Mouse (Mus musculus): ENCODE measurements around the gene Tubb4a.
"Not testable (repeated sequence)": the region's sequence is repeated elsewhere in the genome, so short reads cannot be mapped to it uniquely, and the experiment has no call there.

Tubb4a gene

DNA sequence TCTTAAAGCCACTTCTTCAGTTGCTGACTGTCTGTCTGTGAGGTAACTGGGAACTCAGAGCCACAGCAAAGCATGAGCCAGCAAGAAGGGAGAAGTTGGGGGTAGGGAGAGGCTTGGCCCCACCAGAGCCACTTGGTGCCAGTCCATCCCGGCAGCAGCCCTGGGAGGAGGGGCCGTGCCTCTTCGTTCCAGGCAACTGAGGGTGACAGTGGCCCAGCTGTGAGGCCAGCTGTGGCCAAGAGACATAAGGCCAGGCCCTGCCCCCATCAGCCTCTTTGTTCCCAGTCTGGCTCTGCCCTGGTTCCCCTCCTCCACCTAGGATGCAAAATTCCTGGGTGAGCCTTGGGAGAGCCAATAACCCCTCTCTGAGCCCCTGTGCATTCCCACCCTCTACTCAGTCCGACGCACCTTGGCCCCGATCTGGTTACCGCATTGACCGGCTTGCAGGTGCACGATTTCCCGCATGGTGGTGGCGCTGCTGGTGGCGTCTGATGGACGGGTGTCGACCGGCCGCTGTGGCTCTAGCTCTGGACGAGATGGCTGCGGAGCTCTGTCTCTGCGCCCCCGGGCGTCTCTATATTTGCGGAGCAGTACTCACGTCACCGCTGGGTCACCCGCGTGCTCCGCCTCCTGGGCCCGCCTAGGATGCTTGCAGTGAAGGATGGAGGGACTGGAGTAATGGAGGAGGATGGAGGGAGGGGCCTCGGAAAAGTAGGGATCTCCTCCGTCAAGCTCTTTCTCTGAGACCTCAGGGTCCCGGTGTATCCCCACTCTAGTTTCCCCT is at the start of gene Tubb4a:
Gene Tubb4a, minus strand, starts transcription at position 734 of the 784 bp plus-strand sequence.
- DNase-seq = peak; percentile 92 to 94

DNA sequence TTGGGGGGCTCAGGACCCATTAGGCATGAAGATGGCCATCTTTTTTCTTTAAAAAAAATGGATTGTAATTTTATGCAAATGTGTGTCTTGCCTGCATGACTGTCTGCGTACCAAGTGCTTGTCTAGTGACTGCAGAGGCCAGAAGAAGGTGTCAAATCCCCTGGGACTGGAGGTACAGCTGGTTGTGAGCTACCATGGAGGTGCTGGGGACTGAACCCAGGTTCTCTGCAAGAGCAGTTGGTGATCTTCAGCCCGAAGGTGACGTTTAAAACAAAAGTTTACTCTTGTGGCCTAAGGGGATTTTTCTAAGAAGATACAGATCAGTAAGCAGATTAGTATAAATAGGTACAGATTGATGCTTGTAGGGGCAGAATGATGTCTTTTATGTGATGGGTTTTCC is 48.1 kb upstream of the Tubb4a start:
- no peak for DNase-seq

DNA sequence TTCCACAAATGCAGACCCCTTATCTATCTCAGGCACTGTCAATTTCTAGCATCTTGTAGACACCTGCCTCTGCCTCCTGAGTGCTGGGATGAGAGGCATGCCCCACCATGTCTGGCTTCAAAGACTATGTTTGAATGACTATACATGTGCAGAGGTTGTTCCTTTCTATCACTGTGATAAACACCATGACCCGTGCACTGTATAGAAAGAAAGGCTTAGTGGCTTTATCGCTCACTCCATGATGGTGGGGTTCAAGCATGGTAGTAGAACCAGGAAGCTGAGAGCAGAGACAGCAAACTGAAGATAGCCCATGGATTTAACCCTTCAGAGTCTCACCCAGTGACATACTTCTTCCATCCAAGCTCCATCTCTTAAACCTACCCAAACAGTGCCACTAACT is 47.1 kb upstream of the Tubb4a start:
- no peak for DNase-seq

DNA sequence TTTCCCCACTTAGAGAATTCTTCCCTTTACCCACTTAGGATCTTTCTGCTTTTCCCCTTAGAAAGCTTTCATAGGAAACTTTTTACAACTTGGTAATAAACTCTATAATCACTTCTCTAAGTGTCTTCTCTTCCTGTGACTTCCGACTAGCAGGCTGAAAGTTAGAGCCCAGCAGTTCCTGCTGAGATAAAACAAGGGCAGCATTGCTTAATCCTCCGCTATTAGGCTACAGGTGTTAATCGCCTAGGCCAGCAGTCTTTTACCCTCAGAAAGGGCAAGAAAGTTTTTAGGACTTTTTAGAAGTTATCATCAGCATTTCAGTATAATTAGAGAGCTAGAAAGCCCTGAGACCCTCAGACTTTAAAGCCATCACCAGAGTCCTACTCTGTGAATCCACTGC is 46.4 kb upstream of the Tubb4a start:
- DNase-seq = not testable (repeated sequence)

DNA sequence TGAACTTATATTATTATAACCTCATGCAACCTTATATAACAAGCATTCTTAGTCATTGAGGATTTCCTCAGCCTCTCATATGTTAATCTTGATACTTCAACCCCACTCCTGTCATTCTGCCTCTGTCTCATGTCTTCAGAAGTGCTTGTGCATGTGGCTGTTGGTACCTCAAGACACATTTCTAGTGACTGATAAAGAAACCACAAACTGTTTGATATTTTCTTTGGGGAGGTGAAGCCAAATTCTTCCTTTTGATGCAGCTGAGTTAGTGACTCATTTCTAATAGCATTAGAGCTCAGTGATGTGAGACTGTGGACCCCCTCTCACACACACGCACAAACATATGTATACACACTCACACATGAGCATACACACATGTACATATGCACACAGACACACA is 44.2 kb upstream of the Tubb4a start:
- no peak for DNase-seq

DNA sequence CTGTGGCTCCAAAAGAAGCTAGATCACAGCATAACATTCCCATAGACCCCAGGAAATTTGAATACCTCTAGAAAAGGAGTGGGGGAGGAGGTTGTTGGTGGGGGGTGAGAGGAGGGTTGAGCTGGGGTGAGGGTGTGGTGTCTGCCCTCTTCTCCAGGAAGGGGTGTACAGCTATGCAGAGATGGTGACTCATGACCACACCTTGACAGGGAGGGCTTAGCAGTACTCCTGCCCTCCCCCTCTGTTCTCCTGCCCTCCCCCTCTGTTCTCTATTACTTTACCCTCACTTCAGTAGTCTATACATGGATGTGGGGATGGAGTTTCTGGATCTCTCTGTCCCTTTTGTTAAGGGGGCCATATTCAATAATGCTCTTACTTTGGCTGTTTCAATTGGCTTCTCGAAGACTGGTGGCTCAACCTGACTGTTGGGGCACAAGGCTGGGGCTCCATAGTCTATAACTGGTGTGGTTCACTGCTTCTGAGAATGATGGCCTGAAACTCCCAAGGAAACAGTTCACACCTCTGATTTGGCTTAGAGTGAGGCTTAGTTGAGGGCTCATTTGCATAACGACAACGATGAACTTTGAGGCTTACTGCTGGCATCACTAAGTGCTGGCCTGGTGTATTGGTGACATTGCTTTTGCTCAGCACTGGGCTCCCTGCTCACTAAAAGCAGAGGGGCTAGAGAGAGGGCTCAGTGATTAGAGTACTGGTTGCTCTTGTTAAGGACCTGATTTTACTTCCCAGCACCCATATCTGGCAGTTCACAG is 38.5 kb upstream of the Tubb4a start:
- DNase-seq = no peak

DNA sequence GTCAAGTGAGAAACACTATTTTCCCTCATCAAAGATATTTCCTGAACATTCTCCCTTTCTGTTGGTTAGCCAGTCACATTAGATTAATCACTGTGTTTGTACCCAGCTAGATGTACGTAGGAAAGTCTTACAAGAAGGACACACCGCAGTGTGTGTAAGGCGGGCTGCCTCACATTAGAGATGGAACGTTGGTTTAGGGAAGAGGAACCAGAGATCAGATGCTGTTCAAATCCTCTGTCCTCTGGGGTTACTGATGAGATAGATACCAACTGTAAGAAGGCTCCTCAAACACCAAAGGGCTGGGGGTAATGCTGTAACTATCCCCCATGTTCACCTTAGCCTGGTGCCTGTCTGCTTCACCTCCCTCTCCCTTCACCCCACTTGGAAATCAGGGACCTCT is 37.2 kb upstream of the Tubb4a start:
- no peak for DNase-seq

DNA sequence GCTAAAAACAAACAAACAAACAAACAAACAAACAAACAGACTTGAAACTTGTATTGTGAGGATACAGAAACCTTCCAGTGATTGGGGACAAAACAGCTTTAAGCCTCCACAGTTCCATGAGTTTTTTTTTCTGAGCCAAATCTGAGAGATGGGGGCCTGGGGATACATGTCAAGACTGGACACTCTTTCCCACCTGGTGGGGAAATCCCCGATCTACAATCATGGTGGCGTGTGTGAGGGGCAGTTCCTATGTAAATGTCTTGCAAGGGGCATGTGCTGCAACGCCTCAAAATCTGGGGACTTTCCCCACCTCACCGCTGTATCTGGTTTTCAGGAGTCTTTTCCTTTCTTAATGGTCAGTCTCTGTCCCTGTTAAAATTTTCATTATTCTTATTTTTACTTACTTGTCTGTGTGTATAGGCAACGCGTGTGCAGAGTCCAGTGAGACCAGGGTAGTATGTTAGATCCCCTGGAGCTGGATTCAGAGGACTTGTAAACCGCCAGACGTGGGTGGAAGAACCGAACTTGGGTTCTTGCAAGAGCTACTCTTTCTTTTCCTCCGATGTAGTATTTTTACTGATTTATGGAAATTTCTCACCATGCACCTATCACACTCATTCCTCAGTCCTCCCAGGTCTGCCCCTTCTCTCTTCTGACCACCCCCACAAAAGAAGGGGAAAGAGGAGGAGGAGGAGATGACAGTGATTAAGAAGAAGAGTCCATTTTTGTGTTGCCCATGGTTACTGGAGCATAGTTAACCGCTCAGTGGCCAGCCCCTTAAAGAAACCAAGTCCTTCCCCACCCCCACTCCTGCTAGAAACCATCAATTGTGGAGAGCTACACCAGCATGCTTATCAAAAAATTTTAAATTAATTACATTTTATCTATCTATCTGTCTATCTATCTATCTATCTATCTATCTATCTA is 35.9 kb upstream of the Tubb4a start:
- no peak for DNase-seq

DNA sequence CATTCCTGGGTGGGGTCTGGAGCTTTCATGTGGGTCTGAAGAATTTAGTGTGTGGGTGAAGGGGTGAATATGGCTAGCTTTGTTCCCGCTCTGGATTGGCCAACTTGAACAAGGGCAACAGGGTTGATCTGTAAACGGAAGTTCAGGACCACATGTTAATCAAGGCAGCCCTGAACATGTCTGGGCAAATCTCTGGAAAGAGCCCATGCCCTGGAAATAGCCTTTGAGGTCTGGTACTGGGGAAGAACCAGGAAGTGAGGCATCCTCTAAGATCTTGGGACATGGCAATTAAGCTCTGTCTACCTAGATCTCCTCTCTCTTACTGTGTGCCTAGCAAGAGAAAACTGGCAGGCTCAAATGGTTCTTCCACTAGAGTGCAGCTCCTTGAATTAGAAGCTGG is 34.3 kb upstream of the Tubb4a start:
- no peak for DNase-seq

DNA sequence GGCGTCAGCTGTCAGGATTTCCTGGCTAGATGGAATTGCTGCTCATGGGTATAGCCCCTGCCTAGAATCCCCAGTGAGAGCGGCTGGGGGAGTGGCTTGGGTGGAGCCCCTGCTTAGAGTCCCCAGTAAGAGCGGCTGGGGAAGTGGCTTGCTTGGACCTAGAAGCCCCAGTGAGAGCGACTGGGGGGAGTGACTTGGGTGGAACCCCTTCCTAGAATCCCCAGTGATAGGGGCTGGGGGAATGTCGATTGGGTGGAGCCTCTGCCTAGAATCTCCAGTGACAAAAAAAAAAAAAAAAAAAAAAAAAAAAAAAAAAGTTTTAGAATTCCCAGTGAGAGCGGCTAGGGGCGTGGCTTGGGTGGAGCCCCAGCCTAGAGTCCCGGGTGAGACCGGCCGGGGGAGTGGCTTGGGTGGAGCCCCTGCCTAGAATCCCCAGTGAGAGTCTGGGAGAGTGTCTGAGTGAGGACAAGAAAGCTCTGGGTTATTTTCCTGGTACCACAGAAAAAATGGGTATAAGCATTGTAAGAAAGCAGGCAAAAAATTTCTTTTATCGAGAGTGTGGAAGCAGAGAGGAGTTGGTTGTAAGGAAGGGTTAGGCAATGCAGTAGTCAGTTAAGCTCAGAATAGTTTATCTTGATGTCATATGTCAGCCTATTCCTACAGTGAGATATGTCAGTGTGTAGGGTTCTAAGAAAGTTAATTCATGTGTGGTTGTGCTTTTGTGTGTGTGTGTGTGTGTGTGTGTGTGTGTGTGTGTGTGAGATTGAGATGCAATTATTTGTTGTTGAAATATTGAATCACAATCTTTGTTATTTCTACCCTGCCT is 31.2 kb upstream of the Tubb4a start:
- DNase-seq = peak in 1 of 2 experiments; percentile 22

DNA sequence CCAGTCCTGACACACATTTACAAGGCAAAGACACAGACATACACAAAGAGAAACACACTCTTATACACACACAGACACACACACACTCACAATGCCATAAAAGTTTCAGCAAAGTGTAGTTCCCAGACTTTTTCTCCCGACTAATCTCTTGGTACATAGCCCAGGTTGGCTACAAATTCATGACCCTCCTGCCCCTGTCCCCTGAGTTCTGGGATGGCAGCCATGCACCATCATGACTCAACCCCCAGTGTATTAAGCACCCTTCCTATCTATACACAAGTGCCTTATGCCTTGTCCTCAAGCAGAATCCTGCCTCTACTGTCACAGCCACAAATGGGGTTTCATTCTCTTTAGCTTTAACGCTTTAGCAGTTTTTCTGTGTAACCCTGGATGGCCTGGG is 29.2 kb upstream of the Tubb4a start:
- DNase-seq = no peak

DNA sequence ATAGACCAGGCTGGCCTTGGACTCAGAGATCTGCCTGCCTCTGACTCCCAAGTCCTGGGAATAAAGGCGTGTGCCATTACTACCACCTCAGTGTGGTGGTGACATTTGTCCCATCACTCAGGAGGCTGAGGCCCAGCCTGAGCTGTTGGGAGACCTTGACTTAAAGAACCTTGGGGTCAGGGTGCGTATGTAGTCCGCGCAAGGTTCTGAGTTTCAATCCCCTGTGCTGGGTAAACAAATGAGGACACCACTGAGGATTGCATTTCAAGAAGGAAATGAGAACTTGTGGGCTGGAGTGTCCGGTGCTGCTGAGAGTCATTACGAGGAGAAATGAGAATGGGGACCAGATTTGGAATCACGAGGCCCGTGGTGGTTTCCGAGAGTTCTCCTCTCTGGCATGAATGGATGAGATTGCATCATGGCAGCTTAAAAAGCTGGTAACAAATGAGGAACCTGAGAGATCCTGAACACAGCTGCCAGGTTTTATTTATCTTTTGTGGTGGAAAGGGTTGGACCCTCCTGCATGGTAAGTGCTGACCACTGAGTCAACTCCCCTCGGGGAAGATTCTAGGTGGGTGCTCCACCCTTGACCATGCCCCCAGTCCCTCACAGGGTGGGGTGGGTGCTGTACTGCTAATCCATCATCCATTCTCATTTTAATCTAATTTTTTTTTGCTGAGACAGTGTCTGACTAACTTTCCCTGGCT is 25.3 kb upstream of the Tubb4a start:
- DNase-seq = no peak

DNA sequence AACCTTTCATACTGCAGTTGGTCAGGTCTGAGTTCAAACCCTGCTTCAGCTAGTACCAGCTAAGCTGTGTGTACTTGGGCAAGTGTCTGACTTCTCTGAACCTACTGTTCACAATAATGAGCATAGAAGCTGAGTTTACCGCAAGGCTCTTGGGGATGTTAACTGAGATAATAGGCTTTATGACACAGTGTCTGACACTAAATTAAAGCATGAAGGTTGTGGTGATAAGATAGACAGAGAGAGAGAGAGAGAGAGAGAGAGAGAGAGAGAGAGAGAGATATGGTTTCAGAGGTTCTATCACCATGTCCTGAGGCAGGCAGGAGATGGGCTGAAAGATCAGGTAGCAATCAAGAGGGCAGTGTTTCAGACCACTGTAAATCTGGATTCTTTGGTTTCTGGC is 22.4 kb upstream of the Tubb4a start:
- no peak for DNase-seq

DNA sequence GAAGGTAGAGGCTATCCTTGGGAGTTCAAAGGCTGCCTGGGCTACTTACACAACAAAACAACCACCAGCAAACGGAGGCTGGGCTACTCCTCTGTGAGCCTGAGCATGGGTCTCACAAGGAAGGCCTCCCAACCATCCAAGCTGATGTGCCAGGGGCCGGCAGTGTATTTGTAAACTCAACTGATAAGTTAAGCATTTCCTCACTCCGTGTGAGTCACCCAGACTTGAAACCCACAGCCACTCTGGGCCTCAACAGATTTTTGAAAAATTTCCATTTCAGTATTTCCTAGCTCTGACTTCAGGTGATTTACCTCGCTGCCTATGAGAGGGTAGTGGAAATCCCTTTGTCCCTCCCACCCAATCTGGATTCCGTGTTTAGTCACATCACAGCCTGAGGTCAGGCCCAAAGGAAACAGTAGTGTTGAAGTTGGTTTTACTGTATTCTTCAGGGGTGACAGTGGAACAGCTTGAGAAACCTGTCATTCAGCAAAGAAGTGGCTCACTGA is 21.1 kb upstream of the Tubb4a start:
- DNase-seq = no peak

DNA sequence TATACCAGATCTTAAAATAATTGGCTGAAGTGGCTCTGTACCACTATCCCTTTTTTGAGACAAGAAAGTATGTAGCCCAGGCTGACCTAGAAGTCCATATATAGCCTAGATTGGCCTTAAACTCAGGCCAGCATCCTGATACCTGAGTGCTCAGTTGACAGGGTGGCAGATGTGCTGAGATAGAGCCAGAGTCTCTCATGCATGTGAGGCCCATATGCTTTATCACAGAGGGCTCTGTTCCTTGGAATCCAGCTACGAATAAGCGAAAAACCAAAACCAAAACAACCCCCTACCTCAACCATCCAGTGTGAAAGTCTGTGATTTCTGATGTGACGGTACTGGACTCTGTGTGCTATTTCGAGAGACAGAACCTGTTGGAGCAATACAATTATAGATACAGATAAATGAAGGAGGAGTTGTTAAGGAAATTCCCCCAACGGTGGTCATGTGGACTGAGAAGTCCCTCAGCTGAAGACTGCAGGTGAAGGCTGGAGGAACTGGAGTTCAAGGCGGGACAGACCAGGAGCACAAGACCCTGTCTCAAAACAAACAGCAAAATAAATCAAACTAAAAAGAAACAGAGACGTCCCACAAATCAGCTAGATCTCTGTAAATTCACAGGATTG is 20.6 kb upstream of the Tubb4a start:
- peak; percentile 33 to 43 for DNase-seq

DNA sequence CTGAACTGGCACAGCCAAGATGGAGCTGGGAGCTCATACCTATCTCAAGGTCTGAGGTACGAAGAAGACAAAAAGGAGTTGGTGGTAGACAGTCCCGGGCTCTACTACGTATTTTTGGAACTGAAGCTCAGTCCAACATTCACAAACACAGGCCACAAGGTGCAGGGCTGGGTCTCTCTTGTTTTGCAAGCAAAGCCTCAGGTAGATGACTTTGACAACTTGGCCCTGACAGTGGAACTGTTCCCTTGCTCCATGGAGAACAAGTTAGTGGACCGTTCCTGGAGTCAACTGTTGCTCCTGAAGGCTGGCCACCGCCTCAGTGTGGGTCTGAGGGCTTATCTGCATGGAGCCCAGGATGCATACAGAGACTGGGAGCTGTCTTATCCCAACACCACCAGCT is 19.5 kb upstream of the Tubb4a start:
- DNase-seq = no peak

DNA sequence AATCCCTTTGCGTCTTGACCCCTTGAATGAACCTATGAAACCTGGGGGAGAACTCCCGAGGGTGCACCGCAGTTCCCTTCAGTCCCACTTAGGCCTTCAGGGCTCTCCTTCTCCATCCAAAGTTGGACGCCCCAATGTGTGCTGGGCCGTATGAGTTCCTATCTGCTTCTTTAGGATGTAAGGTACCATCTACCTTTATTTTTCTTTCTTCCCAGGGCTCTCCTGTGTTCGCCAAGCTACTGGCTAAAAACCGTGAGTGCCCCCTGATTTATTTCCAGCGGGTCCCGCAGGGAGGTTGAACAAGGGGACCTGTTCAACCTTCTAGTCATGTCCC is 18.4 kb upstream of the Tubb4a start:
- DNase-seq = no peak

DNA sequence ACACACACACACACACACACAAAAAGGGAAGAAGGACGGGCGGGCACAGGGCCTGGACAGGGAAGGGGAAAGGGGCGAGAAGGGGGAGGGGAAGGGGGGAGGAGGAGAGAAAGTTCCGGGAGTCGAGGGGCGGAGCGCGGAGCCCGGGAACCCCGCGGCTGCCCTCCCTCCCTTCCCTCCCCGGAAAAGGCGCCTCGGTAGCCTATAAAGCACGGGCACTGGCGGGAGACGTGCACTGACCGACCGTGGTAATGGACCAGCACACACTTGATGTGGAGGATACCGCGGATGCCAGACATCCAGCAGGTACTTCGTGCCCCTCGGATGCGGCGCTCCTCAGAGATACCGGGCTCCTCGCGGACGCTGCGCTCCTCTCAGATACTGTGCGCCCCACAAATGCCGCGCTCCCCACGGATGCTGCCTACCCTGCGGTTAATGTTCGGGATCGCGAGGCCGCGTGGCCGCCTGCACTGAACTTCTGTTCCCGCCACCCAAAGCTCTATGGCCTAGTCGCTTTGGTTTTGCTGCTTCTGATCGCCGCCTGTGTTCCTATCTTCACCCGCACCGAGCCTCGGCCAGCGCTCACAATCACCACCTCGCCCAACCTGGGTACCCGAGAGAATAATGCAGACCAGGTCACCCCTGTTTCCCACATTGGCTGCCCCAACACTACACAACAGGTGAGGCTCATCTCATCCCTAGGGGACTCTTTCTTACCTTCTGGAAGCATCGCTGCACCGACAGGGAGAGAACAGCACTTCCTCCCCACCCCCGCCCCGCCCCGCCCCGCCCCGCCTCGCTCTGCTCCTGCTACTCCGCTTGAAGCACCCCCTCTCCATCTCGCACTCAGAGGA is 17.8 kb upstream of the Tubb4a start, which contains the start of gene Tnfsf9:
Gene Tnfsf9, plus strand, starts transcription at position 145 of the 854 bp plus-strand sequence.
- DNase-seq = peak; percentile 67 to 75

DNA sequence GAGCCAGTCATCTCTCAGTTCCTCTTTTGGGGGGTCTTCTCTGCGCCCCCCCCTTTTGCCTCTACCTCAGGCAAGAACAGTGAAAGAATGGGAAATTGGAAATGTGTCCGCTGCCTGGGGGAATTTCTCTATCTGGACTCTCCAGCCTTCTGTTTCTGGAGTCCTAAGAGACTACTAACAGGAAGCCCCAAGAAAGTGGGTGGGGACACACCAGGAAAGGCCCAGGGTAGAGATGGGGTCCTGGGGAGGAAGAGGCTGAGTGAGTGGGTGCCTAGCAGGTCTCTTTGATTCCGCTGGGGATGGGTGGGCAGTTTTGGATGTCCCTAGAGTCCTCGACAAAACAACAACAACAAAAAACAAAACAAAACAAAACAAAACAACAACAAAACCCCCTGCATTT is 16.9 kb upstream of the Tubb4a start:
- no peak for DNase-seq

DNA sequence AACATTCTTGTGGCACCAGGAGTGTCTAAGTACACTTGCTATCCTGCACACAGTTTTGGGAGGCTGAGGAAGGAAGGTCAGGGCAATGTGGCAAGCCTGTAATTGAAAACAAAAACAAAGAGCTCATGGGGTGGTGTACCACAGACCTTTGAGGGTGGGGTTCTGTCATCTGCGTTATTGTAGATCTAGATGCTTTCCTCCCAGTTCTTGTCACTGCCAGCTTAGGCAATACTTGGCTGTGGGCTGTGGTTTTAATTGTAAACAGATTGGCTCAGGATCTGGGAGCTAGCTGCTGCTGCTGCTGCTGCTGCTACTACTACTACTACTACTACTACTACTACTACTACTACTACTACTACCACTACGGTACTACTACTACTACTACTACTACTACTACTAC is 14.7 kb upstream of the Tubb4a start:
- DNase-seq = no peak

All from cerebellum, postnatal 10 days (tissue).